Mouse (Mus musculus) MEL (cell line): ENCODE measurements around the gene Axin1. TPM values are rescaled to one million over a fixed set of nuclear protein-coding genes. Genes with fewer than 3 reads are reported as not detected.
A peak's percentile ranks its signal among the peaks of the same experiment; 100 is the strongest.

Experiments used
- DNase-seq: peaks from one replicate; pipeline ENCODE4 v3.0.0; 2011; ENCODE audit warnings: low read depth, low spot score
- H3K27ac ChIP-seq: 2 replicates; pipeline ENCODE4 v1.5.1; 2012; ENCODE audit warnings: low read depth, mild to moderate bottlenecking, control low read depth, low read length, moderate library complexity; ENCODE audit not compliant: control insufficient read depth
- H3K27me3 ChIP-seq, 2 experiments: fragments of 150-350 bp in 1 of 2; sonication (generic) in 1 of 2; 2 replicates each; pipeline ENCODE4 v1.6.1; 2012; ENCODE audit warnings: low read length in 2 of 2, mild to moderate bottlenecking in 2 of 2, improper control_type of control experiment in 1 of 2, moderate library complexity in 1 of 2; ENCODE audit not compliant: insufficient read depth in 2 of 2, control insufficient read depth in 1 of 2
- H3K36me3 ChIP-seq, 2 experiments: 2 replicates each; pipeline ENCODE4 v1.6.1; 2012 to 2014; ENCODE audit warnings: low read length in 2 of 2, improper control_type of control experiment in 1 of 2, inconsistent platforms in 1 of 2, mild to moderate bottlenecking in 1 of 2; ENCODE audit not compliant: insufficient read depth in 2 of 2, control insufficient read depth in 1 of 2
- H3K4me1 ChIP-seq, 2 experiments: fragments of 150-350 bp in 1 of 2; sonication (generic) in 1 of 2; 2 replicates each; pipeline ENCODE4 v1.6.1; 2012; ENCODE audit warnings: low read length in 2 of 2, improper control_type of control experiment in 1 of 2, mild to moderate bottlenecking in 1 of 2; ENCODE audit not compliant: insufficient read depth in 2 of 2, control insufficient read depth in 1 of 2
- H3K4me3 ChIP-seq, 2 experiments: fragments of 150-350 bp in 1 of 2; sonication (generic) in 1 of 2; 2 replicates each; pipeline ENCODE4 v1.5.1; 2012; ENCODE audit warnings: low read depth in 2 of 2, low read length in 2 of 2, mild to moderate bottlenecking in 2 of 2, moderate library complexity in 2 of 2, control low read depth in 1 of 2, improper control_type of control experiment in 1 of 2; ENCODE audit not compliant: control insufficient read depth in 1 of 2, insufficient read depth in 1 of 2
- H3K79me2 ChIP-seq: 2 replicates; pipeline ENCODE4 v1.6.1; 2012; ENCODE audit warnings: mild to moderate bottlenecking, low read length, moderate library complexity; ENCODE audit not compliant: control insufficient read depth, poor library complexity, insufficient read depth
- H3K9ac ChIP-seq: 2 replicates; pipeline ENCODE4 v1.6.1; 2012; ENCODE audit warnings: low read depth, mild to moderate bottlenecking, control low read depth, low read length, moderate library complexity; ENCODE audit not compliant: control insufficient read depth, poor library complexity, severe bottlenecking
- H3K9me3 ChIP-seq: fragments of 150-350 bp; sonication (generic); replicated peaks from 2 replicates; pipeline ENCODE4 v1.6.1; 2012; ENCODE audit warnings: mild to moderate bottlenecking, low read length, improper control_type of control experiment, moderate library complexity; ENCODE audit not compliant: insufficient read depth
- BHLHE40 ChIP-seq: IDR thresholded peaks from 2 replicates; pipeline ENCODE4 v1.6.1; 2012; ENCODE audit warnings: low read depth, mild to moderate bottlenecking, inconsistent platforms, low read length, improper control_type of control experiment, borderline replicate concordance
- CTCF ChIP-seq, 3 experiments: IDR thresholded peaks in 2 of 3; conservative IDR thresholded peaks in 1 of 3; 2 replicates each; pipeline ENCODE4 v1.5.1; 2011 to 2012; ENCODE audit warnings: low read length in 3 of 3, low read depth in 2 of 3, mild to moderate bottlenecking in 2 of 3, improper control_type of control experiment in 1 of 3, inconsistent platforms in 1 of 3, mixed read lengths in 1 of 3, moderate library complexity in 1 of 3; ENCODE audit not compliant: control insufficient read depth in 1 of 3, insufficient read depth in 1 of 3, poor library complexity in 1 of 3, severe bottlenecking in 1 of 3
- E2F4 ChIP-seq: IDR thresholded peaks from 2 replicates; pipeline ENCODE4 v1.6.1; 2011; ENCODE audit warnings: low read depth, low read length, improper control_type of control experiment, borderline replicate concordance
- ETS1 ChIP-seq: IDR thresholded peaks from 2 replicates; pipeline ENCODE4 v1.6.1; 2012; ENCODE audit warnings: low read depth, mild to moderate bottlenecking, inconsistent platforms, low read length, improper control_type of control experiment, moderate library complexity
- GATA1 ChIP-seq: IDR thresholded peaks from 2 replicates; pipeline ENCODE4 v1.6.1; 2011; ENCODE audit warnings: low read depth, low read length, improper control_type of control experiment
- KAT2A ChIP-seq: conservative IDR thresholded peaks from 2 replicates; pipeline ENCODE4 v1.6.1; 2012; ENCODE audit warnings: low read depth, low read length, improper control_type of control experiment, inconsistent platforms
- MYC ChIP-seq: IDR thresholded peaks from 2 replicates; pipeline ENCODE4 v1.6.1; 2011; ENCODE audit warnings: low read depth, mild to moderate bottlenecking, low read length, improper control_type of control experiment, moderate library complexity
- NRF1 ChIP-seq: IDR thresholded peaks from 2 replicates; pipeline ENCODE4 v1.6.1; 2014; ENCODE audit warnings: low read depth, mild to moderate bottlenecking, inconsistent platforms, low read length, improper control_type of control experiment, moderate library complexity; ENCODE audit not compliant: poor library complexity, insufficient read depth, severe bottlenecking
- POLR2A ChIP-seq, 2 experiments: IDR thresholded peaks; 2 replicates each; pipeline ENCODE4 v1.6.1; 2011 to 2012; ENCODE audit warnings: low read length in 2 of 2, mild to moderate bottlenecking in 2 of 2, control low read depth in 1 of 2, improper control_type of control experiment in 1 of 2, low read depth in 1 of 2, moderate library complexity in 1 of 2; ENCODE audit not compliant: control insufficient read depth in 1 of 2, insufficient read depth in 1 of 2, poor library complexity in 1 of 2
- POLR2AphosphoS2 ChIP-seq: IDR thresholded peaks from 2 replicates; pipeline ENCODE4 v1.6.1; 2011; ENCODE audit warnings: low read length, improper control_type of control experiment
- TAL1 ChIP-seq: IDR thresholded peaks from 2 replicates; pipeline ENCODE4 v1.6.1; 2012; ENCODE audit warnings: mild to moderate bottlenecking, inconsistent platforms, low read length, moderate library complexity, mixed read lengths
- UBTF ChIP-seq: IDR thresholded peaks from 2 replicates; pipeline ENCODE4 v1.6.1; 2012; ENCODE audit warnings: low read depth, mild to moderate bottlenecking, inconsistent platforms, low read length, improper control_type of control experiment, moderate library complexity, borderline replicate concordance; ENCODE audit not compliant: insufficient read depth
- USF1 ChIP-seq: IDR thresholded peaks from 2 replicates; pipeline ENCODE4 v1.6.1; 2014; ENCODE audit warnings: low read depth, mild to moderate bottlenecking, inconsistent platforms, low read length, improper control_type of control experiment, moderate library complexity
- polyA plus RNA-seq, 2 experiments: library from polyadenylated mRNA; stranded (reverse) in 1 of 2; unstranded in 1 of 2; fragments of >175 nt in 1 of 2; fragments of >200 nt in 1 of 2; gene quantifications; 2 replicates each; pipeline versions ENCODE4 v1.2.1 to v1.2.4; 2012; ENCODE audit warnings: low replicate concordance in 2 of 2, low read depth in 1 of 2; ENCODE audit not compliant: insufficient read length in 2 of 2, insufficient read depth in 1 of 2, missing spikeins in 1 of 2
- total RNA-seq: library from RNA; depleted of rRNA; stranded (reverse); fragments of 300-350 nt; gene quantifications from 2 replicates; pipeline ENCODE4 v1.2.3, GENCODE M21; 2012; rRNA removed

Gene Axin1
- total and polyA plus RNA-seq, 3 experiments: 33.5 to 54.2 TPM; not detected in 1

DNA sequence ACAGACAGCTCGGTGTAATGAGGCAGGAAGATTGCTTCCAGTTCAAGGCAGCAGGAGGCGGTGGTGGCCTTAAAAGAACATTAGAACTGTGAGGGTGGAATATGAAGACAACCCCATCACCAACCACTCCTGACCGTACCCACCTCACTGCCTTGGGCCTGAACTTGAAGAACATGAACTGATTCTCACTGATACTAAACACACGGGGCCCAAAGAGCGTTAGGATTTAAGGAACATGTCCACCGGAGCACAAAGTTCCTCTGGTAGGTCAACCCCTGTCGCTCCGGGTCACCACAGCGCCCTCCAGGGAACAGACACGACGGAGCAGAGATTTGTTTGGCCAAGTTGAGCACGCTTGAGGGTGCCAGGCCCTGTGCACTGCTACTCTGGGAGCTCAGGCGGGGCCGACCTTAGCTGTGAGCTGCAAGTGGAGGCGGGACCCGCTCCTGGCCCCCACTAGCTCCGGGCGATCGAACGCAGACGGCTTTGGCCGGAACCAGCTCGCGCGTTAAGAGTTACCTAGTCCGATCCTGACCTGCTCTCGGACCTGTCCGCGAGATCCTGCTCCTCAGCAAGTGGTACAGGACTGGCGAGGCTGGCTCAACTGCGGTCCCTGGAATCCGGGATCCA lies 105.1 kb downstream of the Axin1 start:
- Histone ChIP-seq H3K9ac (no peak overlapping the region), H3K9me3 (no peaks in the 10 kb centered on the region), H3K36me3 (peaks cover 0 to 18% of the 10 kb centered on the region in 2 experiments; a peak in 2 of 4 replicates), H3K79me2 (no peaks in the 10 kb centered on the region), H3K4me1 (peaks cover 11 to 22% of the 10 kb centered on the region in 2 experiments), H3K27ac (no peak overlapping the region), H3K4me3 (no peak overlapping the region), H3K27me3 (no peaks in the 10 kb centered on the region)
- DNase-seq: no peak
- no peak for TF ChIP-seq E2F4
- peak in 1 of 3 experiments; percentile 1; a peak in 1 of 6 replicates for TF ChIP-seq CTCF (IDR thresholded peaks at IDR 0.05 in 2 of 3, conservative IDR thresholded peaks at IDR 0.05 in 1 of 3; ENCODE audit: control insufficient read depth in 1 of 3, insufficient read depth in 1 of 3, low read depth in 2 of 3, low read length in 3 of 3, poor library complexity in 1 of 3, severe bottlenecking in 1 of 3)
- 0 out of 4 replicates have a peak, but pooled peaks of 1 of the 2 experiments have one; percentile 31 for TF ChIP-seq POLR2A (IDR thresholded peaks at IDR 0.05; ENCODE audit: control insufficient read depth in 1 of 2, insufficient read depth in 1 of 2, low read depth in 1 of 2, low read length in 2 of 2, poor library complexity in 1 of 2)

DNA sequence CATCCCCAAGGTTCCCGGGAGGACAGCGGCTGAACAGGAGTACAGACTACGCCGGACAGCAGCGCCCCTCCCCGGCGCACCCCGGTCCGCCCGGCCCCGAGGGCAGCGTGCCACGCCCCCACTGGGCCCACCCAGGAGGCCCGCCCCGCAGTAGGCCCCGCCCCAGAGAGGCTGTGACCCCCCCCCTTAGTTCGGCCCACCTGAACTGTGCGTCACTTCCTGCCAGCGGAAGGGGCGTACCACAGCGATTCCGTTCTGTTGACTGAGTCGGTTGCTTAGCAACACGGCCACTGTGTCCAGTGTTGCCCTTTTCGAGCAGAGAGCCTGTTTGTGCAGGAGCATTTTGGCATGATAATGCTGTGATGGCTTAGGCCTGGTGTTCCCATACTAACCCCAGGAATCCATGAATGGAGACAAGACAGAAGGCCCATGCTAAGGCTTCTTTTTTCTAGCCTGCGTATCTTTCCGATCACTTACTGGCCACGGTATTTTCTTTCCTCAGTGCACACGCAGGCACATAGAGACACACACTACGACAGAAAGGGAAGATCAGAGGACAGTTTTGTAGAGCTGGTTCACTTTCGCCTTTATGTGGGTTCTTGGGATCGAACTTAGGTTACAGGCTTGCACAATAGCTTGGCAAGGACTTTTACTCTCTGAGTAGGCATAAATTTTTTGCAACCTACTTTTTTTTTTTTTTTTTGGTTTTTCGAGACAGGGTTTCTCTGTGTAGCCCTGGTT lies 105.8 kb downstream of the Axin1 start, which contains the start of gene Fam234a:
Gene Fam234a (minus strand): TSS at position 142 of the 741 bp plus-strand sequence.
- no peaks in the 10 kb centered on the region for H3K27me3 ChIP-seq
- peaks cover 11 to 21% of the 10 kb centered on the region in 2 experiments for H3K4me1 ChIP-seq
- H3K9ac ChIP-seq: no peak within 1 kb of the TSS
- H3K4me3 ChIP-seq: no peak within 1 kb of the TSS
- DNase-seq: no peak
- H3K9me3 ChIP-seq: no peaks in the 10 kb centered on the region
- no peak within 1 kb of the TSS for H3K27ac ChIP-seq
- peaks cover 0 to 18% of the 10 kb centered on the region in 2 experiments; a peak in 2 of 4 replicates for H3K36me3 ChIP-seq
- TF ChIP-seq TAL1 (no peak), UBTF (no peak), POLR2AphosphoS2 (no peak), MYC (no peak), USF1 (no peak), ETS1 (no peak), BHLHE40 (no peak), CTCF (IDR thresholded peaks at IDR 0.05 in 2 of 3, conservative IDR thresholded peaks at IDR 0.05 in 1 of 3; ENCODE audit: control insufficient read depth in 1 of 3, insufficient read depth in 1 of 3, low read depth in 2 of 3, low read length in 3 of 3, poor library complexity in 1 of 3, severe bottlenecking in 1 of 3) (no peak), GATA1 (no peak), KAT2A (no peak), E2F4 (no peak), NRF1 (no peak)
- H3K79me2 ChIP-seq: no peaks in the 10 kb centered on the region

Other genes starting within 250 kb of the Axin1 start
- 3.7 and 4.8 TPM in 2 replicates for gene Rab40c, start 219.0 kb upstream of the Axin1 start, total RNA-seq
- 10 to 100 TPM in 1 of 2 experiments, not detected in 1; 23.2 TPM for gene Rab40c, start 219.0 kb upstream of the Axin1 start, polyA plus RNA-seq
- gene Pigq, start 193.8 kb upstream of the Axin1 start, total RNA-seq: 50.7 and 67.8 TPM in 2 replicates
- gene Pigq, start 193.8 kb upstream of the Axin1 start, polyA plus RNA-seq: 100 to 1,000 TPM; 193 to 825 TPM
- gene Nhlrc4, start 193.7 kb upstream of the Axin1 start, total RNA-seq: 0.16 and 0.23 TPM in 2 replicates
- gene Nhlrc4, start 193.7 kb upstream of the Axin1 start, polyA plus RNA-seq: under 1 TPM in 1 of 2 experiments, not detected in 1; 0.19 TPM
- not detected in 2 replicates for gene A930017K11Rik, start 186.1 kb upstream of the Axin1 start, total RNA-seq
- gene A930017K11Rik, start 186.1 kb upstream of the Axin1 start, polyA plus RNA-seq: not detected
- gene Capn15, start 152.9 kb upstream of the Axin1 start, total RNA-seq: 5.6 and 6.2 TPM in 2 replicates
- 10 to 100 TPM in 1 of 2 experiments, not detected in 1; 16.2 TPM for gene Capn15, start 152.9 kb upstream of the Axin1 start, polyA plus RNA-seq
- 3.1 and 3.2 TPM in 2 replicates for gene Rab11fip3, start 69.1 kb upstream of the Axin1 start, total RNA-seq
- 10 to 100 TPM in 1 of 2 experiments, not detected in 1; 18.9 TPM for gene Rab11fip3, start 69.1 kb upstream of the Axin1 start, polyA plus RNA-seq
- 6.5 TPM in 2 replicates for gene Decr2, start 48.4 kb upstream of the Axin1 start, total RNA-seq
- 10 to 100 TPM in 1 of 2 experiments, not detected in 1; 11.3 TPM for gene Decr2, start 48.4 kb upstream of the Axin1 start, polyA plus RNA-seq
- 89.1 and 115 TPM in 2 replicates for gene Nme4, start 43.1 kb upstream of the Axin1 start, total RNA-seq
- 100 to 1,000 TPM; 125 to 430 TPM for gene Nme4, start 43.1 kb upstream of the Axin1 start, polyA plus RNA-seq
- gene Tmem8, start 25.4 kb upstream of the Axin1 start, total RNA-seq: 4.4 and 4.7 TPM in 2 replicates
- gene Tmem8, start 25.4 kb upstream of the Axin1 start, polyA plus RNA-seq: 10 to 100 TPM in 1 of 2 experiments, not detected in 1; 16.7 TPM
- gene Mrpl28, start 15.2 kb upstream of the Axin1 start, total RNA-seq: 164 and 165 TPM in 2 replicates
- 100 to 1,000 TPM; 148 to 174 TPM for gene Mrpl28, start 15.2 kb upstream of the Axin1 start, polyA plus RNA-seq
- 11.2 and 12.5 TPM in 2 replicates for gene Pdia2, start 60.4 kb downstream of the Axin1 start, total RNA-seq
- gene Pdia2, start 60.4 kb downstream of the Axin1 start, polyA plus RNA-seq: 10 to 100 TPM in 1 of 2 experiments, not detected in 1; 13.6 TPM
- gene Rgs11, start 64.3 kb downstream of the Axin1 start, total RNA-seq: 8.5 and 11.4 TPM in 2 replicates
- gene Rgs11, start 64.3 kb downstream of the Axin1 start, polyA plus RNA-seq: 10 to 100 TPM in 1 of 2 experiments, not detected in 1; 32.6 TPM
- 75.7 and 76.3 TPM in 2 replicates for gene Arhgdig, start 69.1 kb downstream of the Axin1 start, total RNA-seq
- 10 to 100 TPM in 1 of 2 experiments, not detected in 1; 97.0 TPM for gene Arhgdig, start 69.1 kb downstream of the Axin1 start, polyA plus RNA-seq
- gene Fam234a, start 105.6 kb downstream of the Axin1 start, total RNA-seq: not detected in 2 replicates
- under 1 TPM in 1 of 2 experiments, not detected in 1; 0.10 TPM for gene Fam234a, start 105.6 kb downstream of the Axin1 start, polyA plus RNA-seq
- 54.3 and 58.4 TPM in 2 replicates for gene Luc7l, start 114.2 kb downstream of the Axin1 start, total RNA-seq
- gene Luc7l, start 114.2 kb downstream of the Axin1 start, polyA plus RNA-seq: 10 to 100 TPM in 1 of 2 experiments, not detected in 1; 59.2 TPM